Mouse (Mus musculus): Measurements from ENCODE around the gene Olig1. TPM values are rescaled to one million over a fixed set of nuclear protein-coding genes. Genes with fewer than 3 reads are reported as not detected.
A peak's percentile ranks its signal among the peaks of the same experiment; 100 is the strongest.

Gene Olig1
- total RNA-seq, 2 experiments from 2014 or later, result not detected

DNA sequence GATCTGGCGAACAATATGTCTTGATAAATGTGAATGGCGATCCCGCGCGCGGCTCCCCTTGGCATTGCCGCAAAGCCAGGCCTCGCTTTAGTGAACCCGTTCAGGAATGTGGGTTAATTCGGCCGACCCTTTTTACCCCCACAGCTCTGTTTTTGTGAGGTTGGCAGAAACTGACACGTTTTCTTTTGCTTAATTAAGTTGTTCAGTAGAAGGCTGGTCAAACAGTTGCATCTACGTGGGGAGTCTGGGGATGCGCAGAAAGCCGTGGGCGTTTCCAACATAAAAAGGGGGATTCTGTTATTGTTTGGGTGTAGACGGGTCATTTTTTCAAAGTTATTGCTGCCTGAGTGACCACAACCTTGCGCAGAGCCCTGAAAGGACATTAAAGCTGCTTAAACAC lies 31.9 kb downstream of the Olig1 start:
- intact Hi-C loops (cut with DNase I), result no loop called here

DNA sequence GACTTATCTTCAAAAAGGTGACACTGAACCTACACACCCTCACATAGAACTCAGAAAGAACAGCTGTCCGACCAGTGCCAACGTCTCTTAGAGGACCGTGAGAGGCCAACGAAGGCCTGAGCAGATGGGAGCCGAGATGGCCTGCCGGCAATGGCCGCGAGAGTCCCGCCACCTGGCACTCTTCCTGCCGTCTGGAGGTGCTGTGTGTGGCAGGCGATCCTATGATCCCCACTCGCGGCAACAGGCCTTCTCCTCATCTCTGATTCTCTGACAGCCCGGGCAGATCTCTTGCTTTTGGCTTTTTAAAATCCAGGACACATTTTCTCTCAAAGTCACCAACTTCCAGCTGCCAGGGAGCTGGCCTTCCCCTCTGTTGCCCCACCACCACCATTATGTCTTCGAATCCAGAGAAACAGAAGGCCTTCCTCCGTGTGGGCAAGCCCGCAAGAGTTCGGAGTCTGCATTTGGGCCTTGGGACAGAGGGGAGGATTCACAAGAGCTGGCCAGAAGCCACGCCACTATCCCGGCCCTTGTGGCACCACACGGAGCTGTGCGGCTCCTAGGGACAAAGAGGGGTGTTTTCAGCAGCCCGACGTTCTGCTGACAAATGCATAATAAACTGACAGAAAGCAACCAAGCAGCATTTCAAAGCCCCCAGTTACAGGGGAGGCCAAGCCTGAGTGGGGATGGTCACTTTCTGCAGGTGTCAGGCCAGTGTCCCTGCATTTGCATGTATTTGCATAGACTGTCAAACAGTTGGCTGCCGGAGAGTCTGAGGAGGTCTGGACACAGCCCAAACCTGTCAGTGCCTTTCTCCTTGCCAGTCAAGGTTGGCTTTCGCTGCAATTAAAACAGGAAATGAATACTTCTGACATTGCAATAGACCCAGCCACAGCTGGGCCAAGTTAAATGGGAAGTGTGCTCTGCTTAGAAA lies 34.5 kb downstream of the Olig1 start:
- DNase-seq (ENCODE audit: low spot score), result no peak
- intact Hi-C loops (cut with DNase I), result no loop called here

More for the DNA sequence above, 31.9 kb downstream of the Olig1 start:
- no peak for DNase-seq (ENCODE audit: low spot score)

DNA sequence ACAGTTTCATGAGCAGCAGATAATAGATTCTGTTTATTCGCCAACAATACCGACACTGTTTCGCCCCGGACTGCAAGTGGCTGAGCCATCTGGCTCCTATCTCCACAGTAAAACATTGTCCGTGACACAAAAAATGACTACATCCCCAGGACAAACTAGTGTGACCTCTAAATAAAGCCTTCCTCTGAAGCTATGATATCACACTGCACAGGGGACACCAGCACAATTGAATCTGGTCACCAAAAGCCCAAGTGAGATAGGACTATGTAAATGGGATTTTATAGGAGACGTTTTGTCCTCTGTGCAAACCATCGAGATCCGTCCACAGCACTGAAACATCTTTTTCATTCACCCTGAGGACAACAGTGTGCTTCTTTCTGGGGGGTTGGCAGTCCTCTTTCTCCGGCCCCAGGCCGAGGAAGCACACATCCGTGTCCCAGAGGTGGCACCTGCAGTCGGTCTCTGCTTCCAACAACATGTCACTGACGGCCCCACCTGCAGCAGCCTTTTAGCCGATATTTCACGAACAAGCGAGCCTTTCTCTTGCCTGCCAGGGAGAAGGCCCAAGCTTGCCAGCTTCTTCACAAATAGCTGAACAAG lies 36.0 kb downstream of the Olig1 start:
- intact Hi-C loops (cut with DNase I), result no loop called here
- no peak for DNase-seq (ENCODE audit: low spot score)

DNA sequence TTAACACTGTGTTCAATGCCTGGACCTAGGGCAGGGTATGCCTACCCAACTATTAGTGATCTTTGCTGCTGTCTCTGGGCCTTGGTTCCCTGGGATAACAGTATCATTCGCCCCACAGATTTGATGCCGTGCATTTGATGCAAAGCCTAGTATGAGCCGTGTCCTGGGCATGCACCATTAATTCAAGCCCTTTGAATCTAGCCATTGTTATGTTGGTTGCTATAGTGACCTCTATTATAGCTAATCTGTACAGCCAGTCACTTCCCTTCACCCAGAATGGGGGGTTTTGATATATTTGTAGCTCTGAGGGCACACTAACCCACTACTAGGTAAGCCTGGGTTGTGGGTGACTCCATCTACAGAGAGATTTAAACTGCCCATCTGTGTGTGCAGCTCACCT lies 40.3 kb downstream of the Olig1 start:
- DNase-seq (ENCODE audit: low spot score), result no peak
- intact Hi-C loops (cut with DNase I), result no loop called here

DNA sequence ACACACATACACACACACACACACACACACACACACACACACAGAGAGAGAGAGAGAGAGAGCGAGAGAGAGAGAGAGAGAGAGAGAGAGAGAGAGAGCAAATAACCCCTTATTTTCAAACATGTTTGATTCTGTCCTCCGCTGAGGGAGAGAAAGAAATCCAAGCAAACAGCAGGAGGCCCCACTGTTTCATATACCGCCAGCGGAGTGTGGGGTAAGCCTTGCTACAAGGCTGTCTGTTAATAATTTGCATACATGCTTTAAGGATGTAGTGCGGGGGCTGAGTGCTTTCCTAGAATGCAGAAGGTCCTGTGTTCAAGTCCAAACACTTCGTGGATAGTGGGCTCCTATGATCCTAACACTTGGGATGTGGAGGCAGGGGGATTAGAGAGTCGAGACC lies 43.3 kb downstream of the Olig1 start:
- intact Hi-C loops (cut with DNase I), result no loop called here
- no peak for DNase-seq (ENCODE audit: low spot score)

DNA sequence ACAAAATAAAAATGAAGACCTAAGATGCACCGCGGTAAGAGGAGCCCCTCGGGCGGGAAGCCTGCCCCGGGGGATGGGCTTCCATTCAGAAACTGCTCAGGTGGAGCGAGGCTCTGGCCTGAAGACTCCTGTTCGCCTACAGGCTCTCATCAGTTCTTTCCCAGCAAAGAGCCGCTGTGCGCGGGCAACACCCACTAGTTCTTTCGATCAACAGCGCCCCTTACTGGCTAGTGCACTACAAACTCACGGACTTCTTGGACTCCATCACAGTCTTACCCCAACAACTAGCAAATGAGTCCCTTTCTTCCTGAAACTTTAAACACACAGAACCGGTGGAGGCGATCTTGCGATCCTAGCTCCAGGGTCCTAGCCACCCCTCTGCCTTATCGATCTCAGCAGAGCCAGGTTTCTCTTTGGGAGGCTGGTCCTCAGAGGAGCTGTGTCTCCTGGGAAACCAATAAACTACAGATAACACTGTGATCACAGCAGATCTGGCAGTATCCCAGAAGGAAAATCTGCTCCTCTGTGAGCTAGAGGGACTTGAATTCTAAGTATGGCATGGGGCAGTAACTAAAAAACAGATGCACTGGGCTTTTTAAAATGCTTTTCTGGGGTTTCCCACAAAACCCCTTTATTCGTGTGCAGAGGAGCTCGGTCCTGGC lies 44.7 kb downstream of the Olig1 start:
- intact Hi-C loops (cut with DNase I), result loop anchor here (1.0 to 2.0 kb wide), 2 partner anchors 153 to 233 kb away; no protein-coding TSS in a partner anchor
- DNase-seq (ENCODE audit: low spot score), result peak; percentile 26

DNA sequence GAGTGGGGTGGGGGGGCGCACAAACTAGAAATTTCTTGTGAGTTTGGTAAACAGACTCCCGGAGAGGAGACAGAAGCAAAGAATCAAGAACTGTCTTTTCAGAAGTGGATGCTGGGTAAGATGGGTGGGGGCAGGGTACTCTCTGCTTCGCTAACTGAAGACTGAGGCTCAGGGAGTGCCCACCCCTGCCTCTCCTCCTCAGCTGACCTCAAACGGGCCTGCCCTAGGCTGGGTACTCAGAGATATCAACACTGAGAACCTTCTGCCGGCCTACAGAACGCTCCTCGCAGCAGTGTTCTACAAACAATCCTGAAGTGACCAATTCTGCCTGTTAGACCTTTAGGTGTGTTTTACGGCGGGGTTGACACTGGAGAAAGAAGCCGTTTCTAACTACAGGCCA lies 50.6 kb downstream of the Olig1 start:
- DNase-seq (ENCODE audit: low spot score), result no peak
- intact Hi-C loops (cut with DNase I), result no loop called here

DNA sequence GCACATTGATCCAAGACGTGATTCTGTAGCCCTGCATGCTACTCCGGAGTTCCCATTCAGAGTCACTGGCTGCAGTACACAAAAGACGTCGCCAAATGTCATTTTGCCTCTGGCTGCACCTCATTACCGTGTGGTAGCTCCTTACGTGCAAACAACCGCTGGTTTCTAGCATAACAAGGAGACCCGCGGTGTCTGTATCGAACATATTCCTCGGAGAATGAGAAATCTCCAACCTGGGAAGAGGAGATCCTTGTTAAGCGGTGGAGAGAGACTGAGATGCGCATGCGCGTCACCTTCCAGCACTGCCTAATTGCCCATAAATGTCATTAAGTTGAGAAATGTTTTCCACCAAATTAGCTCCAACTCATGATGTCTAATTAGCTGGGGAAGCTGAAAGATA lies 51.0 kb downstream of the Olig1 start:
- intact Hi-C loops (cut with DNase I), result no loop called here
- DNase-seq (ENCODE audit: low spot score), result no peak

Other genes starting within 250 kb of the Olig1 start
- 10 to 100 TPM; 15.7 to 16.0 TPM for gene Paxbp1, start 225.2 kb upstream of the Olig1 start, total RNA-seq (2021)
- gene 4932438H23Rik, start 174.7 kb upstream of the Olig1 start, total RNA-seq (2021), result not detected
- not detected for gene Olig2, start 44.3 kb upstream of the Olig1 start, total RNA-seq (2021)
- 10 to 100 TPM; 34.5 to 37.6 TPM for gene Ifnar2, start 103.0 kb downstream of the Olig1 start, total RNA-seq (2021)
- gene Gm21970, start 121.9 kb downstream of the Olig1 start, total RNA-seq (2021), result not detected
- 100 to 1,000 TPM in 1 of 2 experiments, 10 to 100 TPM in 1; 97.5 to 105 TPM for gene Il10rb, start 136.4 kb downstream of the Olig1 start, total RNA-seq (2021)
- 10 to 100 TPM; 30.5 to 39.7 TPM for gene Ifnar1, start 215.5 kb downstream of the Olig1 start, total RNA-seq (2021)